Mouse (Mus musculus): Measurements from ENCODE around the gene Cox17.

DNA sequence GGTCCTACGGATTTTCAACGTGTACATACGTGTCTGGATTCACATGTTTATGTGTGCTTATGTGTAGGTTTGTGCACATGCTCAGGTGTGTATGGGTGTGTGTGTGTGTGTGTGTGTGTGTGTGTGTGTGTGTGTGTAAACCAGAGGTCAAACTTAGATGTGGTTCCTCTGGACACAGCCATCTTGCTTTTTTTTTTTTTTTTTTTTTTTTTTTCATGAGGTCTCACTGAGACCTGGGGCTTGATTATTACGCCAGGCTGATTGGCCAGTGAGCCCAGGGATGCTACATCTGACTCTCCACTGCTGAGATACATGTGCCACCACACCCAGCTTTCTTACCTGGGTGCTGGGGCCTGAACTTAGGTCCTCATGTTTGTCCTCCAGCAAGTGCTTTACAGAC is 27.7 kb upstream of the Cox17 start:
- TF ChIP-seq CTCF (IDR thresholded peaks at IDR 0.05) (no peak), POLR2A (IDR thresholded peaks at IDR 0.05; ENCODE audit: insufficient read depth, low read depth, low read length) (no peak)

Data from heart, adult 2 months (tissue).